Mouse (Mus musculus): Measurements from ENCODE around the gene 1110051M20Rik. TPM values are rescaled to one million over a fixed set of nuclear protein-coding genes. Genes with fewer than 3 reads are reported as not detected.

Gene 1110051M20Rik
- total RNA-seq, 2 experiments from 2014 or later: 1.7 to 4.2 TPM

- ATAC-seq (ENCODE audit: poor library complexity, severe bottlenecking): no peak
These were observed 175.8 kb downstream of the 1110051M20Rik start for GRCm38 (mm10) chr2:91268706-91269105.

- ATAC-seq (ENCODE audit: poor library complexity, severe bottlenecking): no peak
These were observed 176.5 kb downstream of the 1110051M20Rik start for GRCm38 (mm10) chr2:91268042-91268441.

- ATAC-seq (ENCODE audit: poor library complexity, severe bottlenecking): peak; percentile 98
These were observed 179.5 kb downstream of the 1110051M20Rik start, which contains the start of gene Arfgap2 for GRCm38 (mm10) chr2:91264711-91265681. TSS of gene Arfgap2 (plus strand) at chr2:91264974.

GRCm38 (mm10) chr2:91263692-91264660, 180.5 kb downstream of the 1110051M20Rik start:
- ATAC-seq (ENCODE audit: poor library complexity, severe bottlenecking): no peak

GRCm38 (mm10) chr2:91259493-91259892, 185.0 kb downstream of the 1110051M20Rik start:
- ATAC-seq (ENCODE audit: poor library complexity, severe bottlenecking): no peak

GRCm38 (mm10) chr2:91258830-91259229, 185.7 kb downstream of the 1110051M20Rik start:
- no peak for ATAC-seq (ENCODE audit: poor library complexity, severe bottlenecking)

- ATAC-seq (ENCODE audit: poor library complexity, severe bottlenecking): no peak
These were observed 186.4 kb downstream of the 1110051M20Rik start for GRCm38 (mm10) chr2:91258054-91258453.

GRCm38 (mm10) chr2:91257126-91257980, 187.2 kb downstream of the 1110051M20Rik start:
- ATAC-seq (ENCODE audit: poor library complexity, severe bottlenecking): no peak

GRCm38 (mm10) chr2:91256256-91257125, 188.0 kb downstream of the 1110051M20Rik start:
- ATAC-seq (ENCODE audit: poor library complexity, severe bottlenecking): peak; percentile 45

- ATAC-seq (ENCODE audit: poor library complexity, severe bottlenecking): no peak
These were observed 188.8 kb downstream of the 1110051M20Rik start, which contains the start of gene Pacsin3 for GRCm38 (mm10) chr2:91255661-91256150. TSS of gene Pacsin3 (plus strand) at chr2:91255954.

GRCm38 (mm10) chr2:91254725-91255380, 189.7 kb downstream of the 1110051M20Rik start:
- ATAC-seq (ENCODE audit: poor library complexity, severe bottlenecking): no peak

GRCm38 (mm10) chr2:91252512-91252911, 192.0 kb downstream of the 1110051M20Rik start:
- ATAC-seq (ENCODE audit: poor library complexity, severe bottlenecking): no peak

GRCm38 (mm10) chr2:91252001-91252400, 192.5 kb downstream of the 1110051M20Rik start:
- ATAC-seq (ENCODE audit: poor library complexity, severe bottlenecking): no peak

- ATAC-seq (ENCODE audit: poor library complexity, severe bottlenecking): no peak
These were observed 196.1 kb downstream of the 1110051M20Rik start for GRCm38 (mm10) chr2:91248366-91248765.

- ATAC-seq (ENCODE audit: poor library complexity, severe bottlenecking): no peak
These were observed 199.8 kb downstream of the 1110051M20Rik start for GRCm38 (mm10) chr2:91244557-91245228.

GRCm38 (mm10) chr2:91243416-91243815, 201.1 kb downstream of the 1110051M20Rik start:
- ATAC-seq (ENCODE audit: poor library complexity, severe bottlenecking): no peak

GRCm38 (mm10) chr2:91242547-91242946, 202.0 kb downstream of the 1110051M20Rik start:
- peak; percentile 59 for ATAC-seq (ENCODE audit: poor library complexity, severe bottlenecking)

Measured in megakaryocyte, adult 5-6 weeks (primary cell).